Mouse (Mus musculus) adrenal gland, adult 8-10 months (tissue): ENCODE results near the gene Farsb. TPM values are rescaled to one million over a fixed set of nuclear protein-coding genes. Genes with fewer than 3 reads are reported as not detected.
"Not testable (repeated sequence)": the region's sequence is repeated elsewhere in the genome, so short reads cannot be mapped to it uniquely, and the experiment has no call there.

Source experiments
- DNase-seq: peaks from one replicate; pipeline ENCODE4 v3.0.0; 2022
- total RNA-seq, 4 experiments: library from RNA; stranded (reverse); gene quantifications; 2 replicates each; pipeline ENCODE4 v1.2.4; 2022

Farsb gene
- total RNA-seq = 10 to 100 TPM; 56.5 to 81.0 (median 69.4) TPM

DNA sequence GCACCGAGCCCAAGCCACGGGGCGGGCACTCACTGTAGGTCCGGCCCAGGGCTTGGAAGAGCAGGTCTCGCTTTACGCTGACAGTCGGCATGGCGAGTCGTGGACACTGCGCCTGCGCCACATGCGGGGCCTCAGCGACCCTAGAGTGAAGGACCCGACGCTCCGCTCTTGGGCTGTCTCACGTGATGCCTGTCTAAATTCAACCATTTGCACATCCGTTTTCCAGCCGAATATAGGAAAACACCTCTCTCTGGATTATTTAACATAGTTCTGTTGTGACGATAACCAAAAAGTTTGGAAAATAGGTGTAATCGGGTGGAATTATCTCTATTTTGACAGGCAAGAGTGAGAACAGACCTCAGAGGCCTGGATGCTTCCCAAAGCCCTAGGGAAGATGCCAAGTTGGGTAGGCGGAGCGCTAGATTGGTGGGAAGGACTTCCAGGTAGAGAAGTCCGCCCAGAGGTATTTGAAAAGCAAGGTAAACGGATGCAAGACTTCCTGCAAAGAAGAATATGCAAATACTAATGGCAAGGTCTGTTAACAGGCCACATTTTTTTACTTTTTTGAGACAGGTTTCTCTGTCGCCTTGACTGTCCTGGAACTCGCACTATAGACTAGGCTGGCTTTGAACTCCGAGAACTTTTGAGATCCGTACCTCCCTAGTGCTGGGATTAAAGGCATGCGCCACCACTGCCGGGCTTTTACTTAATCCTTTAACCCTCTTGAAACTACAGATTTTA, at the start of gene Farsb:
Farsb (minus strand) TSS at position 146 of the 741 bp plus-strand sequence.
- DNase-seq = peak; percentile 84

DNA sequence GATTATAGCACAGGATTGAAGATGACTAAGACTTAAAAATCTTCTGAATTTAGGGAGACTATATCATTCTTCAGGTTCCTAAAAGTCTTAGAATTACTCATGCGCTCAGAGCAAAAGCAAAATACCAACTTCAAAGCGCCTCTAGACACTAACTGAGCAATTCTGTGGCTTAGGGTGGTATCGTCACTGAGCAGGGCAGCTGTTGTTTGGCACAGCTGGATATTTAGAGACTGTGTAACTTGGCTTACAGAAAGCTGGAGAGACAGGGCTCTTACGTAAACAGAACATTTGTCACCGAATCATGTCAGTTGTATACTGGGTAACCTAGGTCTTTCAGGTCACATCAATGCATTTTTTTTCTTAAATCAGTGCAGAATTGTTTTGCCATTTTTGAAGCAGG, 49.7 kb upstream of the Farsb start:
- no peak for DNase-seq

DNA sequence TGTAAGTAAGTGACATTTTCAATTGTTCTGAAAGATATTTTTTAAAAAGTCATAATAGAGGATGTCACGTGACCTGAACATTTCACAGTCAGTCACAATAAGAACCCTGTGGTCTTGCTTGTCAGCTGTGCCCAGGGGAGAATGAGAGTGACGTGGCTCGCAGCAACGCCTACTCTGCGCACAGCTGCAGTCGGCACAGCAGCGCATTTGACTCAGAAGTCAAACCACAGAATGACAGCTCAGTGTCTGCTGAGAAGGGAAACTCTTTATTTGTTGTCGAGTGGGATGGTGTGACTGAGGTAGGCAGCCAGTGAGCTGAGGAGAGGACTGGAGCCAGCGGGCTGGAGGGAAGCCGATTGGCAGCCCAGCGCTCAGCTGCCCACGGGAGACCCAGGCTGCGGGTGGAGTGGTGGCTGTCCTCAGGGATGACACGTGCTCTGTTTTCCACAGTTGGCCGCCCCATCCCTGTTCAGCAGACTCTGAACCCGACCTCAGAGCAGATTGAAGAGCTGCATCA, 48.9 kb upstream of the Farsb start:
- DNase-seq = peak; percentile 55

DNA sequence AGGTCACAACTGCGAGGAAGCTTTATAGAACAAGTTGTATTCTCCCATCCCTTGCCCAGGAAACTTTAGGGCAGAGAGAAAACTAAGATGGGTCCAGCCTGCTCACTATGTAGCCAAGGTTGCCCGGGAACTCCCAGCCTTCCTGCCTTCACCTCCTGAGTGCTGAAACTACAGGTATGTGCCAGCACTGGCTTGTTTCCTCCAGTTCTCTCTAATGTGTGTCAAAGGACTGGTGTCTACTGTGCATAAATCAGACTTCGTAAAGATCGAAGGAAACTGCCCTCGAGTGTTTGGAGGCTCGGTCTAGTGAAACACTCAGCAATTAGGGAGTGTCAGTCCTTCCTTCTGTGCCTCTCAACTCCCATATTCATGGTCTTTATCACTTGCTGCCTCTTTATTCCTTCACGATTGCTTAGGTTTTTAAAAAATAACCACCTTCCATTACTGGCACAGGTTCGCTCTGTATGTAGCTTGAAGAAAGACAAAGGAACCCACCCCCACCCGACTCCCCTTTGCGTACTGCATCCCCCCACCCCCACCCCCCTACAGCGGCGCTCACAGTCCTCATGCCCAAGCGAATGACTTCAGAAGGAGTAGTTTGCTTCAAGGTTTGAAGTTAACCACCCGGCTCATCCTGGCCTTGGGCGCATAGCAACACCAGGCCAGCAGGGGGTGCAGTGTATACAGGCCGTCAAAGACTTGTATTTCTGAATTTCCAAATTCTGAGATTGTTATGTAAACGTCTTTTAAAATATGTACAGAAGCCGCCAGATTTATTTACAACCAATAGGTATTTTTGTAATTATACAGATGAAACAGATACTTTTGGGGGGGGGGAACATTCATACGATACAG, 47.8 kb upstream of the Farsb start:
- peak; percentile 68 for DNase-seq

DNA sequence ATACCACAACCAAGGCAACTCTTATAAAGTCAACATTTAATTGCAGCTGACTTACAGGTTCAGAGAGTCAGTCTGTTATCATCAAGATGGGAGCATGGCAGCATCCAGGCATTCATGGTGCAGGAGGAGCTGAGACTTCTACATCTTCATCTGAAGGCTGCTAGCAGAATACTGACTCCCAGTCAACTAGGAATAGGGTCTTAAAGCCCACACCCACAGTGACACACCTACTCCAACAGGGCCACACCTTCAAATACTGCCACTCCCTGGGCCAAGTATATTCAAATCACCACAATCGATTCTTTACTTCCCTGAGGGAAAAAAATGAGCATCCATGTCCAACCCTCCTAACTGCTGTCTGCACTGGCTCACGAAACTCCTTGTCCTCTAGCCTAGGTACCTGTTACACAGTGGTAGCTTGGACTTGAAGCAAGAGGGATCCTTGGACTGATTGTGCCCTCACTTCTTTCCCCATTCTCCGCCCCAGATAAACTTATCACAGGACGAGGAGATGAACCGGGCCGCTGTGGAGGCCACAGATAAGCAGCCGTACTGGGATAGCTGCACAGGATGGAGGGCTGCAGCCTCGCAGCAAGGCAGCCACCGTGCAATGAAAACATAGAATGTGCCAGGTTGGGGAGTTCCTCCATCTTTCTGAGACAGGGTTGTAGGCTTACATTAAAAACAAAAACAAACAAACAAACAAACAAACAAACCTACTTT, 45.9 kb upstream of the Farsb start:
- DNase-seq = no peak

DNA sequence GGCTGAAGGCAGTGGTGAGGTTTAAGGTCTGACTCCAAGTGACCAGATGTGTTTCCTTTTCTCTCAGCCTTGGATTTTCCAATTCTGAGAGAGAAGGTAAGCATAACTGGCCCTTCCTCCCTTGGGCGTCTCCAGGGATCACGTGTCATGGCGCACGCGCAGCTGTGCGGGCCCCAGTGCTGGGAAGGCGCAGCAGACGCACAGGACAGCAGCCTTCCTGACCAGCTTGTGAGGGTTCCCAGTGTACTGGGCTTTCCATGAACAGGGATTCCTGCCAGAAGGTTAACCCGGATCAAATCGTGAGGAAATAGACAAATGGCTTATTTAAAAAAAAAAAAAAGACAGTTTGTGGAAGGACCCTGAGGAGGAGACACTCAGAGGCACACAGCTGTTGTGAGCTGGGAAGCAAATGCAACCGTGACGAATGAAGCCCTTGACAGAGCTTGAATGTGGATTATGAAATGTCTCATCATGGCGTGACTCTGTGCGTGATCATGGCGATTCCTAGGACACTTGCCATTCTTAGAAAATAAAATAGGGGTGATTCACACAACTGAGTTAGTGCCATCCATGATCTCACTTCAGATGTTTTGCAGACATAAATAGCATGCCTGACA, 43.6 kb upstream of the Farsb start:
- DNase-seq = peak; percentile 33

DNA sequence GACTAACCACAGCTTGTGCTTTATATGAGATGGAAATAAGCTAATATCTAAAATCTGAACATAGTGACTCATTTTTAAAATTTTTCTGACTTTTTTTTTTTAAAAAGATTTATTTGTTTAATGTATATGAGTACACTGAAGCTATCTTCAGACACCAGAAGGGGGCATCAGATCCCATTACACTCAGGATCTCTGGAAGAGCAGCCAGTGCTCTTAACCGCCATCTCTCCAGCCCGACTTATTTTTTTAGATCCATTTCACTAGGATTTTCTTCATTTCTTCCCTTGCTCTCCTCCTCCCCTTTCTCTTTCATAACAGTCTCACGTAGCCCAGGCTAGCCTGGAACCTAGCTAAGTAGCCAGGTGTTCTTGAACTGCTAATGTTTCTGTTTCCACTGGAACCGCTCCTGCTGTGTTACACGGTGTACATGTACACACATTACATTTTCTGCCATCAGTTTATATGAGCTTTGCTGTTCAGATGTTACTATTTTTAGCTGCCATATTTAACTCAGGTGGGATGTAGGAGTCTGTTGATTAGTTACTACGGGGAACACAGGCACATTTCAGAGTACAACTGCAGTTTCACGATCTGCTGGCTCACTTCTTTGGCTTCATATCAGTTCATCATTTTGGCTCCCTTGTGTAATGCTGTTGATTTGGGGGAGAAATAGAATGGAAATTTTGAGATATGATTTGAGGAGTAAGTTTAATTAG, 42.0 kb upstream of the Farsb start:
- no peak for DNase-seq

DNA sequence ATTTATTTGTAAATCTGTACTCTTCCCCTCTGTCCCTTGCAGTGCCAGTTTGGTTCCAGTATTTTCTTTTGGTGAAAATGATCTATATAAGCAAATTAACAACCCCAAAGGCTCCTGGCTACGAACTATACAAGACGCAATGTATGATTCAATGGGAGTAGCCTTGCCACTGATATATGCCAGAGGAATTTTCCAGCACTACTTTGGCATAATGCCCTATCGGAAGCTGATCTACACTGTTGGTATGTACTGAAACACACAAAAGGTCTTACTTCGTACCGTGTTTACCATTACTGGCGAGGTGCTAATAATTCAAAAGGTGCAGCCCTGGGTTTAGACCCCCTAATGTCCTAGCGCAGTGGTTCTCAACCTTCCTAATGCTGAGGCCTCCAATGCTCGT, 40.3 kb upstream of the Farsb start:
- no peak for DNase-seq

DNA sequence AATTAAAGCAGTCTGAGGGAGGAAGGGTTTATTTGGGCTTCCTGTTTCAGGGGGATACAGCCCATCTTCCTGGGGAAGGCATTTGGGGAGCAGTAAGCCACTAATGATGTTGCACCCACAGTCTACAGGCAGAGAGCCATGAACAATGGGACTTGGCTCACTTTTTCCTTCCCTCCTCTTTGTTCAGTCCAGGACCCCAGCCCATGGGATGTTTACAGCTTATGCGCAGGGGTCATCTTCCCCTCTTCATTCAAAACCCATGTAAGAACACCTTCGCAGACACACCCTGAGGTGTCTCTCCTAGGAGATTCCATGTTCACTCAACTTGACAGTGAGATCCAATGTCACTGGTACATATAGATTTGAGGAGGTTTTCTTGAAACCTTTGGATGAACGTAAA, 39.7 kb upstream of the Farsb start:
- DNase-seq = no peak

DNA sequence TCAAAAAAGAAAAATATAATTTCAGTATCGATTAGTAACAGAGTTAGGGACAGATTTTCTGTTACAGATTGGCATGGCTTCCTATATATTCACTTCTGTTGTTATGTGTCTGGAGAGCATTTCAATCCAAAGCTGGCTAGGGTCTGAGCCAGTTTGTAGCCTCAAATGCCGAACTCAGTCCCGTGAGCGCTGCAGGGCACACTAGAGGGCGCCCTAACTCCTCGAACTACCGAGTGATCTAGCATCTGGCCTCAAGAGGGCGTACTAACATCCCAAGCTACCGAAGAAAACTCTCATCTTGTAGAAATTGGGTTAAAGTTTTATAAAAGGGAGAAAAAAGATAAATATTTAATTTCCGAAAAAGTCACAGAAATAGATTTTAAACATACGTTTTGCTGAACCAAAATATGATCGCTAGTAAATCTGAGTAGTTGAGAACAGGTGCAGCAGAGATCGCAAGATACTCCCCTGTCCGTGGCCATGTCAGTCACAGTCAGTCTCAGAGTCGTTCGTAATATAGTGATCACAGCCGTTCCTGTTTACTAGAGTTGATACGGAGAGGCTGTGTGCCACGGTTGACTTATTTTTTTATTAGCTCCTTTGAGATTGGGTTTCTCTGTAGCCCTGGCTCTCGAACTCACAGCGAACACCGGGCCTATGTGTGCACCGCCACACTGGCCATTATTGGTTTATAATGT, 36.6 kb upstream of the Farsb start:
- DNase-seq = peak; percentile 17

DNA sequence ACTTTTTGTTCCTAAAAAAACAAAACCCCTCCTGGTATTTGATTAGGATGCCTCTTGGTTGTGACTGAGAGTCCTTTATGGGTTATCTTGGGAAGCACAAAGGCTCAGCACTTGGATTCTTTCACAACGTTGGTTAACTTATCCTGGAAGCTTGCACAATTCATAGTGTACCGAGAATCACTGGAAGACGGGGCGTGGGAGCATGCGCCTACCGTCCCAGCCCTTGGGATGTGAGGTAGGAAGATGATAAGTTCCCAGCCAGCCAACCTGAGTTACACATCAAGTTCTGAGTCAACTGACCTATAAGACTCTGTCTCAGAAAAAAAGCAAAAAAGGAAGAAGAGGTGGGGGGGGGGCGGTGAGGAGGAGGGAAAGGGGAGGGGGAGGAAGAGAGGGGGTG, 30.2 kb upstream of the Farsb start:
- DNase-seq = no peak

DNA sequence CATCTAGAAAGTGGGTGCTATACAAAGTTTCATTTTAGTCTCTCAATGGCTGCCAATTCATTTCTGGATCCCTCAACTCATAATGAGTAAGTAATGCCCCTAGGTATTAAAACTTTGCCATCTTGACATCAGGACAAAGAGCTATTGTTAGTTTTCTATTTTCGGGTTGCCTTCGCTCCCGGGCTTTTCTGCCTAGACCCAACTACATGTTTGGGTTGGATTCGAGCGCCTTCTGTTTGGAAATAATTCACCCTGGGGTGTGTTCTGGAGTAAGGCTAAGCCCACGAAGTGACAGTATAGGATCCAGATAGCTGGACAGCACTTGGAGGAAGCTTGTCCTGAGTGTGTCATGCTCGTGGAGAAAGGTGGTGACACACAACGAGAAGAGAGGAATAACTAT, 24.1 kb upstream of the Farsb start:
- DNase-seq = no peak

DNA sequence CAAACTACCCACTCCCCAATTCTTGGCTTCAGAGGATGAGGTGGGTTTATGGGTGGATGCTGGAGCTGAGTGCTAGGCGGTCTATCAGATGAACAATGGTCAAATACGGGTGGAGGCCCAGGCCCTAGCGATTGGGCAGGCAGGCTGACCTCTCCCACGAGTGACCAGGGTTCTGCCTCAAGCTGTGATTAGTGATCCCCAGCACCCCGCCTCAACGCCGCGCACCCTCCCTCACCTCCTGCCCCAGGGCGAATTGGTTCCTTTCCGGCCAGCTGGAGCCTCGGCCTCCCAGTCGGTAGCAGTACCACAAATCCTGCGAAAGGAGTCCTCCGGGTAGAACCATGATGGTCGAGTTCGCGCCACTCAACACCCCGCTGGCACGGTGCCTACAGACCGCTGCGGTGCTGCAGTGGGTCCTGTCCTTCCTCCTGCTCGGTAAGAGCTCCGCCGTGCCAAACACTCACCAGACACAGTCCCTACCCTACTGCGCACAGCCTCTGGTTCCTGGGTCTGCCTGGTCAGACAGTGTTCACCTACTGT, 23.0 kb upstream of the Farsb start, which contains the start of gene BC035947:
BC035947 (minus strand) TSS at position 538 of the 540 bp plus-strand sequence.
- no peak for DNase-seq

DNA sequence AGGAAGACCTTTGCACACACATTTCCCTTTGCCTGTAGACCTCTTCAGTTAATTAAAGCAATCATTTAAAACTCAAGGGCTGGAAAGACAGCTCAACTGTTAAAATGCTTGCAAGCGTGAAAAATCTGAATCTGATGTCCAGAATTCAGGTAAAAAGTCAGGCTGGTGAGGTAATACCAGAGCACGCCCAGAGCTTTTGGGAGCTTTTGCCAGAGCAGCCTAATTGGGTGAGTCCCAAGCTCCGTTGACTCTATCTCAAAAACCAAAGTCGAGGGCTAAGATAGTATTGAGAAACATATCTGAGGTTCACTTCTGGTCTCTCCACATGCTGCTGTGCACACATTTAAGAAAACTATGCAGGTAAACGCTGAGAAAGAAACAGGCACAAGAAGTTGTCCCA, 22.2 kb upstream of the Farsb start, which contains the start of gene Mogat1:
Mogat1 (plus strand) TSS at position 130 of the 400 bp plus-strand sequence.
- DNase-seq = no peak

DNA sequence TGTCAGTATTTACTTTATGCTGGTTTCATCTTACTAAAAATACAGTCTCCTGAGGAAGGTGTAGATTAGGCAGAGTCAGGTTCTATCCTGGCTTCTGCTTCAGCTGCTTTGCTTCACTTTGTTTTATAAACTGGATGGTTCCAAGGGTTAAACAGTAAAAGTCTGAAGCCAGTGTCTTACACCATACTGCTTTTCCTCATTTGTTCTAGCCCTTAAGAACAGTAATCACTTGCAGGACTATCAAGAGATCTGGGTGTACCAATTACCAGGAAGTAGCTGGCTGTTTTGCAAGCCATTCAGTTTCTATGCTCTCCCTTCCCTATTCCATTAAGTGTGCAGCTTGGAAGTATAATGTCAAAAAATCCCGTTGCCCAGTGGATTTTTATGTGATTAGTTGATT, 18.4 kb upstream of the Farsb start:
- no peak for DNase-seq

DNA sequence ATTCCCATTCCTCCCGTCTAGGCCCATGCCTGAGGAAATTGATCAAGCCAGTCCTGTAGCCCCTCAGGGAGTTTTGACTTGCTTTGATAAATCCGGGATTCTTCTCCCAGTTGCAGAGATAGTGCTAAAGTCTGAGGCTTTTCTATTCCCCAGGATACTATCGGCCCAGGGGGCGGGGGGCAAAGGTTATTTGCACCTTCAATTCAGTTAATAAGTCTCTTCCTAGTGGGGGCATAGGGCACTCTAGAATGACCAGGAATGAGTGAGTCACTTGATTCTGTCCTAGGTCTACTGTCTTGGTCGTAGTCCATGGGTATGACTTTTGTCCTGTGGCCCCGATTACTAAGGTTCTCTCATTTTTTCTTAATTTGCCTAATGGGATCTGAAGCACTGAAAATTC, 13.8 kb upstream of the Farsb start:
- no peak for DNase-seq

DNA sequence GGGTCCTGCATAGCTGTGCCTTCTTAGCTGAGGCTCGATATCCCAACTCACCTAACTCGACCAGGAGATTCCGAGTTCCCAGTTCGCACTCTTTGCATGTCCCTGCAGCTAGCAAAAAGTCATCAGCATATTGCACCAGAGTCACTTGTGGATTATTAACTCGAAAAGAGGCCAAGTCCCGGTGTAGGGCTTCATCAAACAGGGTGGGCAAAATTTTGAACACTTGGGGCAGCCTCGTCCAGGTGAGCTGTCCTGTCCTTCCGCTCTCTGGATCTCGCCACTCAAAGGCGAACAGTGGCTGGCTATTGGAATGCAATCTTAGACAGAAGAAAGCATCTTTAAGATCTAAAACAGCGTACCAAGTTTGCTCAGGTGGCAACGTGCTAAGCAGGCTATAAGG, 13.2 kb upstream of the Farsb start:
- DNase-seq = not testable (repeated sequence)

DNA sequence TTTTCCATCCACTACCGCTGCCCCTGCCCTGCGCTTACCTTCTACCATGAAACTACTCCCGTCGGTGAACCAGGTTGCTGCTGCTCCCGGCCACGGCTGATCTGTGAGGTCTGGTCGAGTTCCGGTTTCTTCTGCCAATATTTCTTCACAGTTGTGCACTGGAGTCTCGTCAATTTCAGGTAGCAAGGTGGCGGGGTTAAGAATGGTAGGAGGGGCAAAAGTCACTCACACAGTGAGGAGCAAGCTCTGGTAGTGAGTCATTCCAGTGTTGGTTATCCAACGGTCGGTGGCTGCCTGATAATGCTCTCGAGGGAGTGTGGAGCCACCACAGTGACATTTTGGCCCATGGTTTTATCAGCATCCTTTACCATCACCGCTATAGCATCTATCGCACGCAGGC, 12.3 kb upstream of the Farsb start:
- no peak for DNase-seq

DNA sequence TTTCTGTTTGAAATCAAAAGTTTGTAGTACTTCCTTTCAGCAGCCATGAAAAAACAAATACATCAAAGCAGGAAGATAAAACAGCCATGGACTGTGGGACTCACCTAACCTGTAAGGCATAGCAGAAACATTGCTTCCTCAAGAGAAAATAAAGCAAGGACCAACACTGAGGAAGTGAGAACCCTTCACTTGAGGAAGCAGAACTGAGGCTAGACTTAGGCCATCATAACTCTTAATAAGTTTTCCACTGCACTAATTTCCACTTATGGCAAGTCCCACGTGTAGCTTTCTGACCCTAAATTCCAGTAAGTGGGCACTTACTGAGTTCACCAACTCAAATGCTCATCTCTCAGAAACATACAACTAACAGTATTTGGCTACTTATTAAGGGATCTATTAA, 1.4 kb upstream of the Farsb start:
- no peak for DNase-seq

DNA sequence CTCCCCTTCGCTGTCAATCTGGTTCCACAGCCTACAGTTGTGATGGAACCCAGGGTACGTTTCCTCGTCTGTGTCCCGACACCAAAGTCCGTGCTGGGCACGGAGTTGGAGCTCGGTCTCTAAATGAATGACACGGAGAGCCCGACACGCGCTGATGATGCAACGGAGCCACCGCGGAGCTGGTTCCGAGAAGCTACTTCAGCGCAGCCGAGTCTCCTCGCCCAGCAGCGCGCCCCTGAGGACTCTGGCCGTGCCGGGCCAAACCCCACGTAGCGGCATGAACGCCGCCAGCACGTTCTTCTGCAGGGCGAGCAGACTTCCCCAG, 308 bp downstream of the Farsb start:
- no peak for DNase-seq

DNA sequence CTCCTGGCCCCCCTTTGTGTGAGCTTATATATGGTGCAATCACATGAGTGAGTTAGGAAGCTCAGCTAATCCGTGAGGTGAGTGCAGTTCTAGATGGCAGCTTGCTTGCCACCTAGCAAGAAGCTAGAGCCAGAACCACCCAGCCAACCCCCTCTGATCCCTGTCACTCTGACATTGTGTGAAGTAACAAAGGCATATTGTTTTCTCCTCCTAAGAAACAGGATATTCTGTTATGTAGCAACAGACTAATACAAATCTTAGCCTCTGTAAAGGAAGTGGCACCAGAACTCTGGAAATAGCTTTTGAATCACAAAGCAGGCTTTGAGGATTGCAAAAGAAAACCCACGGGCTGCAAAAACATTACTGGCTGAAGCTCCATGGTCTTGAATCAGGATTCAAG, 4.3 kb downstream of the Farsb start:
- DNase-seq = no peak
